14 mouse cellular contexts compared by ENCODE assay signal in genomic region chr7:95914406-95915080, GRCm38 (mm10).
DNase-seq lines count a peak whose midpoint lies in the region; ATAC-seq lines count a peak whose summit lies in the region.
"Had no signal": no experiment of that assay in that cellular context is flagged by ENCODE, and none has a peak within 500 bp of the region (broad histone marks: within the 10 kb centered on the region; RNA-seq: fewer than 3 reads in every experiment).

No protein-coding gene starts in this region.

- DNase-seq in adrenal gland, postnatal 36 days: peak; percentile 2 to 18
- DNase-seq in adrenal gland, postnatal 4 days (ENCODE audit: low spot score in 2 of 2): no peak
- no peak for DNase-seq in lung, postnatal 4 days
- DNase-seq in fibroblast of lung, adult 2 months (ENCODE audit: low read depth): peak; percentile 94
- DNase-seq in right cerebral cortex, postnatal 10 days (ENCODE audit: low spot score in 2 of 2): peak; percentile 26 to 32
- DNase-seq: gastrocnemius, postnatal 14 days; kidney, adult 2 months; liver had no signal

- no peaks in the 10 kb centered on the region for H3K9me3 ChIP-seq in lung, embryonic 15.5 days
- H3K9me3 ChIP-seq: forebrain, embryonic 12.5 days had no signal

- H3K9ac ChIP-seq in lung, embryonic 15.5 days: no peak overlapping the region
- H3K9ac ChIP-seq: forebrain, embryonic 12.5 days had no signal

- H3K4me2 ChIP-seq in lung, embryonic 15.5 days: no peak overlapping the region
- H3K4me2 ChIP-seq: forebrain, embryonic 12.5 days had no signal

- H3K27ac ChIP-seq in lung, embryonic 15.5 days: peak overlapping the region; percentile 19; the same call in 1 of the 2 replicates
- H3K27ac ChIP-seq: forebrain, embryonic 12.5 days; layer of hippocampus, adult 2 months had no signal

- H3K27me3 ChIP-seq in lung, embryonic 15.5 days: no peaks in the 10 kb centered on the region
- H3K27me3 ChIP-seq: forebrain, embryonic 12.5 days; megakaryocyte, embryonic 14.5 days had no signal

- no peaks in the 10 kb centered on the region for H3K36me3 ChIP-seq in lung, embryonic 15.5 days
- H3K36me3 ChIP-seq: forebrain, embryonic 12.5 days had no signal

- no peak for ATAC-seq in lung, embryonic 15.5 days (ENCODE audit: borderline replicate concordance, extremely low read depth, low FRiP score, low TSS enrichment)
- ATAC-seq in CD4-positive, CD25-positive, alpha-beta regulatory T cell, adult 4 months: no peak
- ATAC-seq in monocyte, adult 5-6 weeks (replicated peaks; ENCODE audit: insufficient number of reproducible peaks, low FRiP score, low TSS enrichment, poor library complexity, severe bottlenecking): no peak

- H3K4me1 ChIP-seq in lung, embryonic 15.5 days: no peaks in the 10 kb centered on the region
- H3K4me1 ChIP-seq: forebrain, embryonic 12.5 days; megakaryocyte, embryonic 14.5 days had no signal

- no peak overlapping the region for H3K4me3 ChIP-seq in lung, embryonic 15.5 days
- H3K4me3 ChIP-seq: forebrain, embryonic 12.5 days; layer of hippocampus, adult 2 months; megakaryocyte, embryonic 14.5 days had no signal

- 68% methylated on average over 4 of the region's 4 CpGs for WGBS in lung, embryonic 15.5 days

Comparison
In these comparisons a context has a peak if more than half of its experiments do, and no peak if none do; other contexts are left out.
1. DNase-seq: peak in adrenal gland, postnatal 36 days (2 of 2), fibroblast of lung, adult 2 months (single experiment) and right cerebral cortex, postnatal 10 days (2 of 2); none in adrenal gland, postnatal 4 days (0 of 2) and lung, postnatal 4 days (0 of 2).